Mouse (Mus musculus): Measurements from ENCODE around the gene Gm10358.
"Not testable (repeated sequence)": the region's sequence is repeated elsewhere in the genome, so short reads cannot be mapped to it uniquely, and the experiment has no call there.

Gene Gm10358

GRCm38 (mm10) chr8:75406489-75406888 lies at the start of gene Gm10358:
TSS of gene Gm10358 (minus strand) at chr8:75406589.
- no peak for DNase-seq (ENCODE audit: low spot score in 2 of 2)

GRCm38 (mm10) chr8:75448394-75448793 lies 42.0 kb upstream of the Gm10358 start, which contains the start of gene Iqcm:
TSS of gene Iqcm (plus strand) at chr8:75448694.
- DNase-seq (ENCODE audit: low spot score in 2 of 2): no peak

- DNase-seq (ENCODE audit: low spot score in 2 of 2): not testable (repeated sequence)
These were observed 9.3 kb upstream of the Gm10358 start for GRCm38 (mm10) chr8:75415696-75416095.

- DNase-seq (ENCODE audit: low spot score in 2 of 2): no peak
These were observed 21.6 kb downstream of the Gm10358 start for GRCm38 (mm10) chr8:75384770-75385290.

GRCm38 (mm10) chr8:75375530-75376123 lies 30.8 kb downstream of the Gm10358 start:
- no peak for DNase-seq (ENCODE audit: low spot score in 2 of 2)

GRCm38 (mm10) chr8:75372006-75372405 lies 34.4 kb downstream of the Gm10358 start:
- DNase-seq (ENCODE audit: low spot score in 2 of 2): no peak
